Mouse (Mus musculus) natural killer cell, adult 2 months (primary cell): Measurements from ENCODE around the gene Zbtb32.

Experiments used
- DNase-seq, 2 experiments: peaks; one replicate each; pipeline ENCODE4 v3.0.0; 2022; ENCODE audit warnings: low spot score in 2 of 2

The Zbtb32 gene

GRCm38 (mm10) chr7:30600651-30601050, 1.9 kb upstream of the Zbtb32 start:
- DNase-seq: no peak

DNA sequence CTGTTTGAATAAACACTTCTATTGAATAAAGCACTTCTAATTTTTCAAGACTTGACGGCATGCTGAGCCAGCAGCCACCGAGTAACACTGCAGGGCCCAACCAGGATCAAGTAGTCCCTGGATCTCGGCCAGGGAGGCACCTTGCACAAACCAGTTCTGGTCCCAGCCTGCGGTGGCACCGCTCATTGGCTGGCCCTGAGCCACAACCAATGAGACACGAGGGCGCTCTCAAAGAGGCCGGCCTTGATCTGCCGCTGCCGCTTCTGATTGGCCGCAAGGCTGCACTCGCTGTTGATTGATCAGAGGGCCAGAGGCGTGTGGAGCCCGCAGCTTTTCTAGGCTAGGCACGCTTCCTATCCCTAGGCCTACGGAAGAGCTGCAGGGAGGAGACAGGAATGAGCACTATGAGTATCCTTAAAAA, 1.2 kb upstream of the Zbtb32 start:
- peak; percentile 26 to 42 for DNase-seq

DNA sequence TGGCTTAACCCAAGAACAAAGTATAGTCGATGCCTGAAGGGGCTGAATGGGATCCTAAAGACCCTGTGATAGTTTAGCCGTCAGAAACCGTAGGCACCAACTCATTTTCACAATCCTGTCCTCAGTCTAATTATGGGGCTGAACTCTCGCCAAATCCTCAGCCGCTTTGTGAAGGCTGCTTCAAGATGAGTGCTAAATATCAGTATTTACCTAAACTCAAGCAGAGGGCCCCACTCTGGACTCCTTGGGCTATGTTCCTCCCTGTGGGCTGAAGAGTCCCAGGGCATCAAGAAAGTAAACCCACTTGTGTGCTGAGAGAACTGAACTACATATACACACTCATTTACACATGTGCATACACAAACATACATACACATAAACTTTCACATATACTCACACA, 1.9 kb downstream of the Zbtb32 start:
- no peak for DNase-seq

DNA sequence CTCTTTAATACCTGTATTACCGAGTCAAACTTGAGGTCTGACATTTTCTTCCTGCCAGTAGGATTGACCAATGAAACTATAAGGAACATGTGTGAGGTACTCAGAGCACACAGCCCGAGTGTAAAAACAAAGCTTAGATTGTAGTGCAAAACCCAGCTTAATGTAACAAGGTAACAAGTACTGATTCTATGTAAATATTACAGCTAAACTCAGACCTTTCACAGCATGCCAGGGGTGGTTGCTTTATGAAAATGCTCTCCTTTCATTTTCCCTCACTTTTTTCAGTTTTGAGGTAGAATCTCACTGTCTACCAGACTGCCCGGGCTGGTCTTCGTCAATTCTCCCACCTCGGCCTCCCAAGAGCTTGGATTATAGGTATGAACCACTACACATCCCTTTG, 2.6 kb downstream of the Zbtb32 start:
- DNase-seq: no peak

GRCm38 (mm10) chr7:30594510-30595024, 4.1 kb downstream of the Zbtb32 start:
- DNase-seq: peak in 1 of 2 experiments; percentile 14

DNA sequence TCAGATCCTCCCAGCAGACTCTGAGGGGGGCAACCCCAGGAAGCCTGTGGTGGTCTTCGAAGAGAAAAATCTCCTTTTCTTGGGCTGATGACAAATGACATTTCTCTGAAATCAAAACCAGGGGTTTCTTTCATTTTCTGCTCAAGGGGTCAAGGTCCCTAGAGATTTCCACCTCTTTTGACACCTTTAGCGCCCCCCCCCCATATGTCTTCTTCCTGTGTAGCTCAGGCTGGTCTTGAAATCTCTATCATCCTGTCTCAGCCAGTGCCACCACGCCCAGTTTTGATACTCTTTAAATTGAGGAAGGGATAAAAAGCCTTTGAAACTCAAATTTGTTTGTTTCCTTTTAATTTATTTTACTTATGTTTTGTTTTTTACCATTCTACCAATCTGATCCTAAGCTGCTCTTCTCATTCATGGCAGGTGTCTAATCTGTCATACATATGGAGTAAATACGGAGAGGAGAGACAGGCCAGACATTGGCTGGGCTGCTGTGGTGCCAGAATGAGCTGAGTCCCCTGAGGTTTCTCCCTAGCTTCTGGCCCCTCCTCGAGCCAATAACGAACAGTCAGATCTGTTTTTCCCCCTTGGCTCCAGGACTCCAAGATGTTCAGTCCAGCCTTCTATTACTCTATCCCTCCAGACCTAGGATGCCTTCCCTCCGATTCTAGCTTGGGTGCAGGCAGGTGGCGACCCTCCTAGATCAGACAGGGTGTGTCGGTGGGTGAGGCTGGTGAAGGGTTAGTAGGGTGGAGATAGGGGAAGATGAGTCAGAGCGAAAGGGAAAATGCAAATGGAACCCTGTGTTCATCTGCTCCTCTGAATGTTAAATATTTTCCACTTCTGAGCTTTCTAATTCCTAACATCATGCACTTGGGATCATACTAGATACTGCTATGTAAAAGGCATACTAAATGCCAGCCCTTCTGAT, 4.9 kb downstream of the Zbtb32 start:
- DNase-seq: peak in 1 of 2 experiments; percentile 15

DNA sequence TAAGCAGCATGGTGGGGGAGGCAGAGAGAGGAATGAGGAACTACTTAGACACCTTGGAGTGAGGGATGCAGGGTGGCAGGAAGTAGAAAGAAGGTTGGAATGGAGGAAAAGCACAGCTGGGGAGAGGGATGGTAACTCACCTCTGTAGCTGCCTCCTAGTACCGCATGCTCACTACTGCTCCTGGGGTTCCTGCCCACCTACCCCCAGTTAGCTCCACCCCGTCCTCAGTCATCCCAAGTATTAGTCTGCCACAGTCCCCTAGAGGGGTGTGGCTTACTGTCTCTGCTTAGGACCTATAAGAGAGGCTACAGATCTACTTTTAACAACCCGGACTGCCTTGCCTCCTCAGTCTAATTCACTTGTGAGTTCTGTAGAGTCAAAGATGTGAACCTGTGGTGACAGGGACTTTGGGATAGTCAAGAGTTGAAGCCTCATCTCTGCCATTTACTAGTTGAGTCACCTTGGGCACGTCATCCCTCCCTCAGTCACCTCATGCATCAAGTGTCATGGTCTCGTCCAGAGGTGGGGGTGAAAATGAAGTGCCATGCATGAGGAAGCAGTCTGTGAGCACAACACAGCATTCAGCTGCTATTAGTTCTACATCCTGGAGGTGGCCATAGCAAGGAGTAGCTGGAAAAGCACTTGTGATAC, 5.8 kb downstream of the Zbtb32 start:
- DNase-seq: peak in 1 of 2 experiments; percentile 16

GRCm38 (mm10) chr7:30591605-30591951, 7.1 kb downstream of the Zbtb32 start:
- DNase-seq: no peak

- no peak for DNase-seq
These were observed 7.6 kb downstream of the Zbtb32 start for GRCm38 (mm10) chr7:30590927-30591604.

GRCm38 (mm10) chr7:30589435-30590301, 9.0 kb downstream of the Zbtb32 start:
- peak; percentile 64 to 78 for DNase-seq

GRCm38 (mm10) chr7:30588676-30589434, 9.9 kb downstream of the Zbtb32 start, which contains the start of gene Kmt2b:
Kmt2b (minus strand) TSS chr7:30588726.
- DNase-seq: peak; percentile 85 to 89

DNA sequence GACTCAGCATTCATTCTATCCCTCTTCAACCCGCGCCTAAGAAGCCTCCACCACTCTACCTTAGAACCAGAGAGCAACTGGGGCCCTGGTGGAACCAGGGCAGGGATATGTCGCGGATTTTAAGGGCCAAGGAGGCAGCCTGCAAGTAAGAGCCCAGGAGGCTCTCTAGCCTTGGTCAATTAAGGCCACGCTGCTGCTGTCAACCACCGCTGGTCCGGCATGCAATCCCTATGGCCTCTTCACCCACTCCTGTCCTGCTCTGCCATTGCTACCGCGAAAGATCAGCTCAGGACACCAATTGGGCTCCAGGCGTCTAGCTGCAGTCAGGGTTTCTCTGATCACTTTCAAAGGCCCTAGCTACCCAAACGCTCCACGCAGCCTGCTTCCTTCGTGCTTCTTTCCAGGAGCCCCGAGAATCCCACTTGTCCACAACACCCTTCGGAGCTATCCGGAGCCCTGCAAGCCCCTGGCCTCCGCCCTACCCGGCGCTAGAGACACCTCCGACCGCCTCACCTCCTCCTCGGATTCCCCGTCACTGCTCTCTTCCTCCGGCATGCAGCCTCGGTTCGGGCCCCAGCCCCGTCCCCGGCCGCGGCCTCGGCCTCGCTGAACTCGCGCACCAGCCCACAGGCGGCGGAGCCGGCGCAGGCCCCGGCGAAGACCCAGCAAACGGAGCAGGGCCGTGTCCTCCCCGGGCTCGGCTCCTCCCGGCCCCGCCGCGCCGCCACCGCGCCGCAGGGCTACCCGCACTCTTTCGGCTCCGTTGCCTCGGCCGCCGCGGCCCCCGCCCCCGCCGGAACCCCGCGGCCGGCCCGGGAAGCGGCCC, 10.7 kb downstream of the Zbtb32 start:
- peak; percentile 35 to 48 for DNase-seq

GRCm38 (mm10) chr7:30586455-30587020, 12.2 kb downstream of the Zbtb32 start:
- DNase-seq: no peak

GRCm38 (mm10) chr7:30585170-30585569, 13.5 kb downstream of the Zbtb32 start:
- no peak for DNase-seq

GRCm38 (mm10) chr7:30584339-30584738, 14.4 kb downstream of the Zbtb32 start:
- no peak for DNase-seq

DNA sequence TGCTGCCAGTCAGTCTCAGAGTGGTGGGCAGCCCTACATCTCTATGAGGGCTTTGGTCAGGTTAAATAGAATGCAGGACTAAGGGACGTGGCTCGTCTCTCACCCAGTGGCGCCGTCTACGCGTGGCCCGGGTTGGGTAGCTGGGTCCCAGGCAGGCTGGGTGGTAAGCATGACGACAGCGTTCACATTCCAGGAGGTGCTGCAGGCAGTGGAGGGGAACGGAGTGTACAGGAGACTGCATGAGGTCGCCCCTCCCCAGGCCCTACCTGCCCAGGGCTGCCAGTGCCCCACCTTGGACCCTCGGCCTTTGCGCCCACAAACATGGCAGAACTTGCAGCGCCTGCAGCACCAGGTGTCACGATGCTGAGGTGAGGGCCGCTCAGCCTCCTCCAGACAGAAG, 17.2 kb downstream of the Zbtb32 start:
- no peak for DNase-seq

GRCm38 (mm10) chr7:30579950-30580349, 18.8 kb downstream of the Zbtb32 start:
- DNase-seq: no peak

GRCm38 (mm10) chr7:30572969-30573368, 25.7 kb downstream of the Zbtb32 start:
- DNase-seq: no peak

DNA sequence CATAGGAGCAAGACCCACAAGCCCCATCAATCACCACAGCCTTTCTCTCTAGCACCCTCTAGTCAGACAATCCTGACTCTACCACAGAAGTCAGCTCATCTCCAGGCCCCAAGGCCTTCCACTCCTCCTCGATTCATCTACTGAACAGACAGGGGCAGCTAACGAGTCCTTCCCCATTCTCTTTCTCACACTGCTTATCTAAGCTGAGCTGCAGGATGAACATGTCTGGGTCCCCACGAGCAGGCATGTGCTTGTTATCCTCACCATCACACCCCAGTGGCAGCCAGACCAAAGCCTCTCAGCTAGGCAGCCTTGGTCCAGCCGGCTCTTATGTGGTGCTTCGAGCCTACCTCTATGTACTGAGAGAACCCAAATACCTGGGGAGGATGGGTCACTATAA, 26.3 kb downstream of the Zbtb32 start:
- DNase-seq: no peak
